Mouse (Mus musculus): ENCODE data around the gene Tmem9b. TPM values are rescaled to one million over a fixed set of nuclear protein-coding genes. Genes with fewer than 3 reads are reported as not detected.

Tmem9b gene
- 64.7 and 74.2 TPM in 2 replicates for polyA plus RNA-seq (2015; fragmentation: Nextera tagmentation; extraction: Ambion mirVana)

GRCm38 (mm10) chr7:109752008-109752925 is at the start of gene Tmem9b:
Gene Tmem9b (minus strand): TSS chr7:109752875.
- peak within 1 kb of the TSS; percentile 93 for H3K27ac ChIP-seq
- no peaks in the 10 kb centered on the region for H3K9me3 ChIP-seq
- no peaks in the 10 kb centered on the region for H3K27me3 ChIP-seq
- peaks cover 16% of the 10 kb centered on the region for H3K4me1 ChIP-seq
- peak; percentile 73 for ATAC-seq (ENCODE audit: insufficient number of reproducible peaks, low FRiP score, low TSS enrichment, low read depth)
- peak within 1 kb of the TSS; percentile 88 for H3K4me3 ChIP-seq
- under 1% methylated on average over 74 of the region's 74 CpGs for WGBS
- H3K9ac ChIP-seq, result peak within 1 kb of the TSS; percentile 90
- no peaks in the 10 kb centered on the region for H3K36me3 ChIP-seq
- H3K4me2 ChIP-seq, result peak within 1 kb of the TSS; percentile 87

GRCm38 (mm10) chr7:109800626-109801025 is 48.0 kb upstream of the Tmem9b start:
- 0 out of 2 replicates have a peak, but pooled peaks cover 3% of the 10 kb centered on the region for H3K4me1 ChIP-seq
- no peak overlapping the region for H3K4me2 ChIP-seq
- no peaks in the 10 kb centered on the region for H3K36me3 ChIP-seq
- no peaks in the 10 kb centered on the region for H3K27me3 ChIP-seq
- WGBS, result 72% methylated on average over 4 of the region's 4 CpGs
- H3K4me3 ChIP-seq, result no peak overlapping the region
- no peaks in the 10 kb centered on the region for H3K9me3 ChIP-seq
- ATAC-seq (ENCODE audit: insufficient number of reproducible peaks, low FRiP score, low TSS enrichment, low read depth), result no peak
- H3K9ac ChIP-seq, result no peak overlapping the region
- no peak overlapping the region for H3K27ac ChIP-seq

GRCm38 (mm10) chr7:109799168-109799567 is 46.5 kb upstream of the Tmem9b start:
- WGBS, result 62% methylated on average over 11 of the region's 11 CpGs
- Histone ChIP-seq H3K27ac (no peak overlapping the region), H3K4me2 (no peak overlapping the region), H3K9ac (no peak overlapping the region), H3K9me3 (no peaks in the 10 kb centered on the region), H3K4me1 (0 out of 2 replicates have a peak, but pooled peaks cover 6% of the 10 kb centered on the region), H3K4me3 (no peak overlapping the region), H3K27me3 (no peaks in the 10 kb centered on the region), H3K36me3 (no peaks in the 10 kb centered on the region)
- ATAC-seq (ENCODE audit: insufficient number of reproducible peaks, low FRiP score, low TSS enrichment, low read depth), result no peak

GRCm38 (mm10) chr7:109795564-109795963 is 42.9 kb upstream of the Tmem9b start:
- Histone ChIP-seq H3K4me2 (no peak overlapping the region), H3K9me3 (no peaks in the 10 kb centered on the region), H3K27me3 (no peaks in the 10 kb centered on the region), H3K36me3 (no peaks in the 10 kb centered on the region), H3K9ac (no peak overlapping the region), H3K4me1 (0 out of 2 replicates have a peak, but pooled peaks cover 6% of the 10 kb centered on the region), H3K27ac (no peak overlapping the region), H3K4me3 (no peak overlapping the region)
- no peak for ATAC-seq (ENCODE audit: insufficient number of reproducible peaks, low FRiP score, low TSS enrichment, low read depth)
- 60% methylated on average over 5 of the region's 5 CpGs for WGBS

GRCm38 (mm10) chr7:109794556-109794955 is 41.9 kb upstream of the Tmem9b start:
- Histone ChIP-seq H3K9me3 (no peaks in the 10 kb centered on the region), H3K27me3 (no peaks in the 10 kb centered on the region), H3K4me1 (0 out of 2 replicates have a peak, but pooled peaks cover 6% of the 10 kb centered on the region), H3K4me2 (no peak overlapping the region), H3K9ac (no peak overlapping the region), H3K27ac (no peak overlapping the region), H3K4me3 (no peak overlapping the region), H3K36me3 (no peaks in the 10 kb centered on the region)
- no peak for ATAC-seq (ENCODE audit: insufficient number of reproducible peaks, low FRiP score, low TSS enrichment, low read depth)
- 51% methylated on average over 2 of the region's 2 CpGs for WGBS

- 67% methylated on average over 2 of the region's 2 CpGs for WGBS
- H3K4me2 ChIP-seq, result no peak overlapping the region
- ATAC-seq (ENCODE audit: insufficient number of reproducible peaks, low FRiP score, low TSS enrichment, low read depth), result no peak
Measured at GRCm38 (mm10) chr7:109792759-109793158, 40.1 kb upstream of the Tmem9b start.

GRCm38 (mm10) chr7:109790818-109791217 is 38.1 kb upstream of the Tmem9b start:
- no peak overlapping the region for H3K4me3 ChIP-seq
- H3K9ac ChIP-seq, result no peak overlapping the region
- no peaks in the 10 kb centered on the region for H3K27me3 ChIP-seq
- H3K4me1 ChIP-seq, result 0 out of 2 replicates have a peak, but pooled peaks cover 2% of the 10 kb centered on the region
- 72% methylated on average over 3 of the region's 3 CpGs for WGBS
- H3K4me2 ChIP-seq, result no peak overlapping the region
- H3K27ac ChIP-seq, result no peak overlapping the region
- H3K36me3 ChIP-seq, result no peaks in the 10 kb centered on the region
- ATAC-seq (ENCODE audit: insufficient number of reproducible peaks, low FRiP score, low TSS enrichment, low read depth), result no peak
- H3K9me3 ChIP-seq, result no peaks in the 10 kb centered on the region

More at GRCm38 (mm10) chr7:109792759-109793158, 40.1 kb upstream of the Tmem9b start:
- no peaks in the 10 kb centered on the region for H3K36me3 ChIP-seq
- no peak overlapping the region for H3K9ac ChIP-seq
- H3K9me3 ChIP-seq, result no peaks in the 10 kb centered on the region
- no peak overlapping the region for H3K4me3 ChIP-seq
- no peaks in the 10 kb centered on the region for H3K27me3 ChIP-seq
- H3K4me1 ChIP-seq, result 0 out of 2 replicates have a peak, but pooled peaks cover 2% of the 10 kb centered on the region
- no peak overlapping the region for H3K27ac ChIP-seq

- no peaks in the 10 kb centered on the region for H3K9me3 ChIP-seq
- no peak overlapping the region for H3K4me2 ChIP-seq
- H3K4me3 ChIP-seq, result no peak overlapping the region
- no peaks in the 10 kb centered on the region for H3K4me1 ChIP-seq
- no peaks in the 10 kb centered on the region for H3K36me3 ChIP-seq
- H3K27ac ChIP-seq, result no peak overlapping the region
- no peak overlapping the region for H3K9ac ChIP-seq
- ATAC-seq (ENCODE audit: insufficient number of reproducible peaks, low FRiP score, low TSS enrichment, low read depth), result no peak
- H3K27me3 ChIP-seq, result peaks cover 12% of the 10 kb centered on the region; the same call in 1 of the 2 replicates
- WGBS, result 79% methylated on average over 2 of the region's 2 CpGs
Measured at GRCm38 (mm10) chr7:109787860-109788259, 35.2 kb upstream of the Tmem9b start.

GRCm38 (mm10) chr7:109783281-109783680 is 30.6 kb upstream of the Tmem9b start:
- Histone ChIP-seq H3K9me3 (no peaks in the 10 kb centered on the region), H3K4me2 (no peak overlapping the region), H3K36me3 (no peaks in the 10 kb centered on the region), H3K27me3 (peaks cover 51% of the 10 kb centered on the region), H3K4me1 (peaks cover 14% of the 10 kb centered on the region), H3K27ac (no peak overlapping the region), H3K4me3 (no peak overlapping the region), H3K9ac (no peak overlapping the region)
- no peak for ATAC-seq (ENCODE audit: insufficient number of reproducible peaks, low FRiP score, low TSS enrichment, low read depth)
- WGBS, result 36% methylated on average over 7 of the region's 7 CpGs

GRCm38 (mm10) chr7:109781470-109782203 is 29.0 kb upstream of the Tmem9b start, which contains the start of gene Nrip3:
Gene Nrip3 (minus strand): TSS chr7:109782025.
- H3K9ac ChIP-seq, result 0 out of 2 replicates have a peak within 1 kb of the TSS, but pooled peaks have one; percentile 2
- peaks cover 14% of the 10 kb centered on the region for H3K4me1 ChIP-seq
- ATAC-seq (ENCODE audit: insufficient number of reproducible peaks, low FRiP score, low TSS enrichment, low read depth), result 0 out of 2 replicates have a peak, but pooled peaks have one; percentile 59
- peak within 1 kb of the TSS; percentile 48 for H3K4me3 ChIP-seq
- WGBS, result 2% methylated on average over 52 of the region's 52 CpGs
- no peaks in the 10 kb centered on the region for H3K9me3 ChIP-seq
- H3K27me3 ChIP-seq, result peaks cover 51% of the 10 kb centered on the region
- H3K27ac ChIP-seq, result no peak within 1 kb of the TSS
- no peaks in the 10 kb centered on the region for H3K36me3 ChIP-seq
- H3K4me2 ChIP-seq, result peak within 1 kb of the TSS; percentile 99

- peak overlapping the region; percentile 99 for H3K4me2 ChIP-seq
- H3K9ac ChIP-seq, result 0 out of 2 replicates have a peak overlapping the region, but pooled peaks have one; percentile 1
- H3K27me3 ChIP-seq, result peaks cover 51% of the 10 kb centered on the region
- ATAC-seq (ENCODE audit: insufficient number of reproducible peaks, low FRiP score, low TSS enrichment, low read depth), result 0 out of 2 replicates have a peak, but pooled peaks have one; percentile 43
- H3K4me1 ChIP-seq, result peaks cover 14% of the 10 kb centered on the region
- H3K27ac ChIP-seq, result no peak overlapping the region
- no peaks in the 10 kb centered on the region for H3K36me3 ChIP-seq
- H3K4me3 ChIP-seq, result peak overlapping the region; percentile 48
- no peaks in the 10 kb centered on the region for H3K9me3 ChIP-seq
- WGBS, result 2% methylated on average over 24 of the region's 24 CpGs
Measured at GRCm38 (mm10) chr7:109781087-109781469, 28.4 kb upstream of the Tmem9b start.

Measured in limb, embryonic 15.5 days (tissue).